Mouse (Mus musculus) limb, embryonic 13.5 days (tissue): ENCODE results near the gene Lypd4. TPM values are rescaled to one million over a fixed set of nuclear protein-coding genes. Genes with fewer than 3 reads are reported as not detected.
"Not testable (repeated sequence)": the region's sequence is repeated elsewhere in the genome, so short reads cannot be mapped to it uniquely, and the experiment has no call there.

Experiments used
- ATAC-seq: fragments of 200-750 bp; cut with Nextera tagmentation; 2 replicates; pipeline ENCODE4 v1.8.0; 2017; ENCODE audit warnings: low read depth, moderate number of reproducible peaks, moderate TSS enrichment; ENCODE audit not compliant: low FRiP score
- H3K27ac ChIP-seq: fragments of 300-500 bp; sonication (generic); 2 replicates; pipeline ENCODE4 v1.5.1; 2015; ENCODE audit warnings: inconsistent platforms, mild to moderate bottlenecking, moderate library complexity
- H3K27me3 ChIP-seq: fragments of 300-500 bp; sonication (generic); 2 replicates; pipeline ENCODE4 v1.6.1; 2015; ENCODE audit warnings: mild to moderate bottlenecking, inconsistent platforms
- H3K36me3 ChIP-seq: fragments of 300-500 bp; sonication (generic); 2 replicates; pipeline ENCODE4 v1.6.1; 2015; ENCODE audit warnings: inconsistent platforms, mild to moderate bottlenecking, moderate library complexity
- H3K4me1 ChIP-seq: fragments of 300-500 bp; sonication (generic); 2 replicates; pipeline ENCODE4 v1.6.1; 2015; ENCODE audit warnings: inconsistent platforms
- H3K4me2 ChIP-seq: fragments of 300-500 bp; sonication (generic); replicated peaks from 2 replicates; pipeline ENCODE4 v1.6.1; 2015; ENCODE audit warnings: inconsistent platforms, mild to moderate bottlenecking, moderate library complexity
- H3K4me3 ChIP-seq: fragments of 300-500 bp; sonication (generic); 2 replicates; pipeline ENCODE4 v1.5.1; 2015; ENCODE audit warnings: moderate library complexity, mild to moderate bottlenecking, inconsistent platforms
- H3K9ac ChIP-seq: fragments of 300-500 bp; sonication (generic); 2 replicates; pipeline ENCODE4 v1.6.1; 2015; ENCODE audit warnings: mild to moderate bottlenecking, inconsistent platforms
- H3K9me3 ChIP-seq: fragments of 300-500 bp; sonication (generic); 2 replicates; pipeline ENCODE4 v1.6.1; 2016; ENCODE audit warnings: inconsistent platforms
- WGBS: fragments of 180-500 bp; shearing (Covaris S2); methylation state at CpG from one replicate; pipeline ENCODE4 v1.1.7; 2015; 5-methylcytosine and 5-hydroxymethylcytosine counted together
- polyA plus RNA-seq: library from polyadenylated mRNA; unstranded; fragments of >200 nt; fragmentation: Nextera tagmentation; extraction: Ambion mirVana; gene quantifications from 2 replicates; pipeline ENCODE4 v1.2.1, GENCODE M21; 2015

Lypd4 gene
- polyA plus RNA-seq, 1 experiment from 2014 or later, result not detected

- H3K4me3 ChIP-seq, result no peak overlapping the region
- 45% methylated on average over 6 of the region's 6 CpGs for WGBS
- H3K9me3 ChIP-seq, result no peaks in the 10 kb centered on the region
- no peak overlapping the region for H3K4me2 ChIP-seq
- no peak for ATAC-seq
- no peaks in the 10 kb centered on the region for H3K36me3 ChIP-seq
- H3K27me3 ChIP-seq, result no peaks in the 10 kb centered on the region
- H3K27ac ChIP-seq, result no peak overlapping the region
- no peak overlapping the region for H3K9ac ChIP-seq
- peaks cover 5% of the 10 kb centered on the region; the same call in 1 of the 2 replicates for H3K4me1 ChIP-seq
Measured at GRCm38 (mm10) chr7:24856460-24857120, 13.2 kb downstream of the Lypd4 start.

DNA sequence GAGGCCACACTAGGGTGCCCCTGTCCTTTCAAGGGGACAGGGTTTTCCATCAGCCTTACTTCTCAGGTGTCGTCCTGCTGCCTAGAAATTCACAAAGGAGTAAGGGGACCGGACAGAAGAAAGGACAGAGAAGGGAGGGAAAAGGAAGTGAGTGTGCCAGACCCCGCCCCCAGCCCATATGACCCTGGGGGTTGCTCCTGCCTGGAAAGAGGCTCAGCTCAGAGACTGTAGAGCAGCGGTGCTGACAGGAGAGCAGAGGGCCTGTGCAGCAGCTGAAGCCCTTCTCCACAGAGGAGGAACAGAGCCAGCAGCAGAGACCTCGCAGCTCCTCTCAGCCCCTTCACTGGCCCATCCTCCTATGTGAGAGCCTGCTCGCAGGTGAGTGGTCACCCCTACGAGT, 16.0 kb downstream of the Lypd4 start:
- peaks cover 5% of the 10 kb centered on the region; the same call in 1 of the 2 replicates for H3K4me1 ChIP-seq
- no peaks in the 10 kb centered on the region for H3K36me3 ChIP-seq
- WGBS, result 31% methylated on average over 7 of the region's 7 CpGs
- H3K27me3 ChIP-seq, result no peaks in the 10 kb centered on the region
- no peak overlapping the region for H3K4me3 ChIP-seq
- no peak overlapping the region for H3K9ac ChIP-seq
- H3K27ac ChIP-seq, result no peak overlapping the region
- no peak overlapping the region for H3K4me2 ChIP-seq
- no peak for ATAC-seq
- H3K9me3 ChIP-seq, result no peaks in the 10 kb centered on the region

- Histone ChIP-seq H3K4me3 (no peak overlapping the region), H3K27ac (no peak overlapping the region), H3K36me3 (no peaks in the 10 kb centered on the region), H3K4me1 (peaks cover 5% of the 10 kb centered on the region; the same call in 1 of the 2 replicates), H3K4me2 (no peak overlapping the region), H3K9me3 (no peaks in the 10 kb centered on the region), H3K9ac (no peak overlapping the region), H3K27me3 (no peaks in the 10 kb centered on the region)
- no peak for ATAC-seq
Measured at GRCm38 (mm10) chr7:24853233-24853563, 16.5 kb downstream of the Lypd4 start.

DNA sequence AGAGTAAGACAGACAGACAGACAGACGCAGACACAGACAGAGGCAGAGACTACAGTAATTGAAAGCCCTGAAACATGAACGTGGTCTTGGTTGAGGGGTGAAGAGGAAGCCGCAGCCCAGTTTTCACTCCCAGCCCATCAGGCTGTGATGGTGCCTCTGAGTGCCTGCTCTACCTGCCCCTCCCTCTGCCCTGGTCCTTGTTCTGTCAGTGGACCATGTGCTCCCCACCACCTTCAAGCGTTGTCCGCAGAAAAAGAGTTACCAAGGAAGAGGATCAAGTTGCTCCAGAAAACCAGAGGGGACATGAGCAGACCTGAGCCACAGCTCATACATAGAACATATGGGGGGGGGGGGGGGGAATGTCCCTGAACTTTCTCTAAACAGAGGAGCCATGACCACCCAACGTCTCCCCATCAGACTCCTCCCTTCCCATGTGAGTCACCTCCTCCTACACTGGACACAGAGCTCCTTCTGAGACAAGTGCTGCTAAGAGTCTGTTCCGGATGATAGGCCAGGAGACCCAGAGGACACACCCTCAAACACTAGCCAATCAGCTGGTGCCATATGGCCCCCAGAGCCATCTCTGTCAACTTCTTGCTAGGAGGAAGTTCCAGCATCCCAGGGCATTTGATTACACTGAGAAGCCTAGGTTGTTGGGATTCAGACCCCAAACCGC, 17.0 kb downstream of the Lypd4 start:
- Histone ChIP-seq H3K4me3 (no peak overlapping the region), H3K27ac (no peak overlapping the region), H3K4me1 (peaks cover 5% of the 10 kb centered on the region; the same call in 1 of the 2 replicates), H3K9ac (no peak overlapping the region), H3K4me2 (no peak overlapping the region), H3K27me3 (no peaks in the 10 kb centered on the region), H3K9me3 (no peaks in the 10 kb centered on the region), H3K36me3 (no peaks in the 10 kb centered on the region)
- ATAC-seq, result peak; percentile 45; the same call in 1 of the 2 replicates
- WGBS, result 75% methylated on average over 8 of the region's 8 CpGs

GRCm38 (mm10) chr7:24851596-24852325, 18.0 kb downstream of the Lypd4 start:
- WGBS, result 81% methylated on average over 5 of the region's 5 CpGs
- ATAC-seq, result no peak
- no peaks in the 10 kb centered on the region for H3K27me3 ChIP-seq
- H3K4me3 ChIP-seq, result no peak overlapping the region
- H3K4me2 ChIP-seq, result no peak overlapping the region
- H3K9ac ChIP-seq, result no peak overlapping the region
- H3K9me3 ChIP-seq, result no peaks in the 10 kb centered on the region
- no peak overlapping the region for H3K27ac ChIP-seq
- no peaks in the 10 kb centered on the region for H3K36me3 ChIP-seq
- peaks cover 5% of the 10 kb centered on the region; the same call in 1 of the 2 replicates for H3K4me1 ChIP-seq

- Histone ChIP-seq H3K27ac (no peak overlapping the region), H3K4me1 (peaks cover 5% of the 10 kb centered on the region; the same call in 1 of the 2 replicates), H3K27me3 (no peaks in the 10 kb centered on the region), H3K4me3 (no peak overlapping the region), H3K36me3 (no peaks in the 10 kb centered on the region), H3K9ac (no peak overlapping the region), H3K4me2 (no peak overlapping the region), H3K9me3 (no peaks in the 10 kb centered on the region)
- ATAC-seq, result no peak
- 32% methylated on average over 6 of the region's 6 CpGs for WGBS
Measured at GRCm38 (mm10) chr7:24850899-24851303, 18.8 kb downstream of the Lypd4 start.

GRCm38 (mm10) chr7:24850162-24850561, 19.6 kb downstream of the Lypd4 start:
- WGBS, result 18% methylated on average over 5 of the region's 5 CpGs
- Histone ChIP-seq H3K27me3 (no peaks in the 10 kb centered on the region), H3K9ac (no peak overlapping the region), H3K36me3 (no peaks in the 10 kb centered on the region), H3K4me2 (no peak overlapping the region), H3K9me3 (no peaks in the 10 kb centered on the region), H3K27ac (no peak overlapping the region), H3K4me3 (no peak overlapping the region), H3K4me1 (peaks cover 5% of the 10 kb centered on the region; the same call in 1 of the 2 replicates)
- no peak; the same call in 1 of the 2 replicates for ATAC-seq

- H3K4me1 ChIP-seq, H3K36me3 ChIP-seq, H3K4me3 ChIP-seq, H3K9me3 ChIP-seq, ATAC-seq, H3K27me3 ChIP-seq, H3K4me2 ChIP-seq, H3K9ac ChIP-seq, H3K27ac ChIP-seq: not testable (repeated sequence)
- 14% methylated on average over 2 of the region's 2 CpGs for WGBS
Measured at GRCm38 (mm10) chr7:24846576-24846975, 23.2 kb downstream of the Lypd4 start.

GRCm38 (mm10) chr7:24845713-24846112, 24.0 kb downstream of the Lypd4 start:
- Histone ChIP-seq H3K9ac (no peak overlapping the region), H3K4me2 (no peak overlapping the region), H3K9me3 (no peaks in the 10 kb centered on the region), H3K27me3 (no peaks in the 10 kb centered on the region), H3K4me3 (no peak overlapping the region), H3K27ac (no peak overlapping the region), H3K4me1 (no peaks in the 10 kb centered on the region), H3K36me3 (no peaks in the 10 kb centered on the region)
- ATAC-seq, result no peak
- 9% methylated on average over 6 of the region's 6 CpGs for WGBS

DNA sequence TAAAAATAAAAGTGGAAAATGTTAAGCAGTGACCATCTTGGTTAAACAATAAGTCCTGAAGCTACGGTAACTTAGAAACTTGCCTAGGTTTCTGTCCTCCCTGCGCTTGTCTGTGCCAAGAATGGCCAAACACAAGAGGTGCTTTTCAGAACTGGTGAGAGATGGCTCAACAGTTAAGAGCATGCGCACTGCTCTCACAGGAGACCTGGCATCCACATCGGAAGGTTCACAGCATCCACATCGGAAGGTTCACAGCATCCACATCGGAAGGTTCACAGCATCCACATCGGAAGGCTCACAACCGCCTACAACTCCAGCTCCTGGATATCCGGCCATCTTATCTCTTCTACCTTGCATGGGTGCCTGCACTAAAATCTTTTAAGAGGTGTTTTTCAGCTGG, 24.6 kb downstream of the Lypd4 start:
- ATAC-seq, result no peak
- 83% methylated on average over 9 of the region's 9 CpGs for WGBS
- no peaks in the 10 kb centered on the region for H3K4me1 ChIP-seq
- H3K9ac ChIP-seq, result no peak overlapping the region
- H3K9me3 ChIP-seq, result no peaks in the 10 kb centered on the region
- no peak overlapping the region for H3K4me3 ChIP-seq
- no peak overlapping the region for H3K27ac ChIP-seq
- H3K36me3 ChIP-seq, result no peaks in the 10 kb centered on the region
- no peak overlapping the region for H3K4me2 ChIP-seq
- no peaks in the 10 kb centered on the region for H3K27me3 ChIP-seq

DNA sequence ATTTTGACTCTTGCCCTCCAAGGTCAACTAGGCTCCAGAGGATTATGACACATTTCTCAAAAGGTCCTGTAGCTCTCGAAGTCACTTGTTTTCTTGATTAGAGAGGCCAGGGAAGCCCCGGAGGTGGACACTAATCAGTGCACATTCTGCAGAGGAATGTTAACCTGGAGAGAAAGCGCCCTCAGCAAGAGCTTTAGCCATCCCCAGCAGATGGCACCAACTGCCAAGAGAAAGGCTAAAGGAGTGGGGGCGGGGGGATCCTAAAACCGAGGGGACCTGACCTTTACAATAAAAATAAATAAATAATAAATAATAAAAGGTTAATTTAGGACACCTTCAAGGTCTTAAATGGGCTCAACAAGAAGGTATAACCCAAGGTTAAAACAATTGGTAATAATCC, 25.6 kb downstream of the Lypd4 start:
- Histone ChIP-seq H3K27me3 (no peaks in the 10 kb centered on the region), H3K4me1 (no peaks in the 10 kb centered on the region), H3K4me2 (no peak overlapping the region), H3K9me3 (no peaks in the 10 kb centered on the region), H3K9ac (no peak overlapping the region), H3K27ac (no peak overlapping the region), H3K36me3 (no peaks in the 10 kb centered on the region), H3K4me3 (no peak overlapping the region)
- WGBS, result 25% methylated on average over 5 of the region's 5 CpGs
- no peak for ATAC-seq

GRCm38 (mm10) chr7:24841009-24841408, 28.7 kb downstream of the Lypd4 start:
- 47% methylated on average over 4 of the region's 4 CpGs for WGBS
- Histone ChIP-seq H3K4me3 (no peak overlapping the region), H3K4me1 (no peaks in the 10 kb centered on the region), H3K9ac (no peak overlapping the region), H3K4me2 (no peak overlapping the region), H3K27ac (no peak overlapping the region), H3K9me3 (no peaks in the 10 kb centered on the region), H3K27me3 (no peaks in the 10 kb centered on the region), H3K36me3 (no peaks in the 10 kb centered on the region)
- ATAC-seq, result no peak
